Mouse (Mus musculus) MEL (cell line): Measurements from ENCODE around the gene Cyp1a1. TPM values are rescaled to one million over a fixed set of nuclear protein-coding genes. Genes with fewer than 3 reads are reported as not detected.

Experiments
- DNase-seq: peaks from one replicate; pipeline ENCODE4 v3.0.0; 2011; ENCODE audit warnings: low read depth, low spot score
- H3K27ac ChIP-seq: 2 replicates; pipeline ENCODE4 v1.5.1; 2012; ENCODE audit warnings: low read depth, mild to moderate bottlenecking, control low read depth, low read length, moderate library complexity; ENCODE audit not compliant: control insufficient read depth
- H3K27me3 ChIP-seq, 2 experiments: fragments of 150-350 bp in 1 of 2; sonication (generic) in 1 of 2; 2 replicates each; pipeline ENCODE4 v1.6.1; 2012; ENCODE audit warnings: low read length in 2 of 2, mild to moderate bottlenecking in 2 of 2, improper control_type of control experiment in 1 of 2, moderate library complexity in 1 of 2; ENCODE audit not compliant: insufficient read depth in 2 of 2, control insufficient read depth in 1 of 2
- H3K36me3 ChIP-seq, 2 experiments: 2 replicates each; pipeline ENCODE4 v1.6.1; 2012 to 2014; ENCODE audit warnings: low read length in 2 of 2, improper control_type of control experiment in 1 of 2, inconsistent platforms in 1 of 2, mild to moderate bottlenecking in 1 of 2; ENCODE audit not compliant: insufficient read depth in 2 of 2, control insufficient read depth in 1 of 2
- H3K4me1 ChIP-seq, 2 experiments: fragments of 150-350 bp in 1 of 2; sonication (generic) in 1 of 2; 2 replicates each; pipeline ENCODE4 v1.6.1; 2012; ENCODE audit warnings: low read length in 2 of 2, improper control_type of control experiment in 1 of 2, mild to moderate bottlenecking in 1 of 2; ENCODE audit not compliant: insufficient read depth in 2 of 2, control insufficient read depth in 1 of 2
- H3K4me3 ChIP-seq, 2 experiments: fragments of 150-350 bp in 1 of 2; sonication (generic) in 1 of 2; 2 replicates each; pipeline ENCODE4 v1.5.1; 2012; ENCODE audit warnings: low read depth in 2 of 2, low read length in 2 of 2, mild to moderate bottlenecking in 2 of 2, moderate library complexity in 2 of 2, control low read depth in 1 of 2, improper control_type of control experiment in 1 of 2; ENCODE audit not compliant: control insufficient read depth in 1 of 2, insufficient read depth in 1 of 2
- H3K79me2 ChIP-seq: 2 replicates; pipeline ENCODE4 v1.6.1; 2012; ENCODE audit warnings: mild to moderate bottlenecking, low read length, moderate library complexity; ENCODE audit not compliant: control insufficient read depth, poor library complexity, insufficient read depth
- H3K9ac ChIP-seq: 2 replicates; pipeline ENCODE4 v1.6.1; 2012; ENCODE audit warnings: low read depth, mild to moderate bottlenecking, control low read depth, low read length, moderate library complexity; ENCODE audit not compliant: control insufficient read depth, poor library complexity, severe bottlenecking
- H3K9me3 ChIP-seq: fragments of 150-350 bp; sonication (generic); replicated peaks from 2 replicates; pipeline ENCODE4 v1.6.1; 2012; ENCODE audit warnings: mild to moderate bottlenecking, low read length, improper control_type of control experiment, moderate library complexity; ENCODE audit not compliant: insufficient read depth
- BHLHE40 ChIP-seq: IDR thresholded peaks from 2 replicates; pipeline ENCODE4 v1.6.1; 2012; ENCODE audit warnings: low read depth, mild to moderate bottlenecking, inconsistent platforms, low read length, improper control_type of control experiment, borderline replicate concordance
- CHD1 ChIP-seq: IDR thresholded peaks from 2 replicates; pipeline ENCODE4 v1.6.1; 2012; ENCODE audit warnings: low read depth, mild to moderate bottlenecking, inconsistent platforms, low read length, improper control_type of control experiment
- CHD2 ChIP-seq: IDR thresholded peaks from 2 replicates; pipeline ENCODE4 v1.6.1; 2011; ENCODE audit warnings: low read length, improper control_type of control experiment
- CTCF ChIP-seq, 3 experiments: IDR thresholded peaks in 2 of 3; conservative IDR thresholded peaks in 1 of 3; 2 replicates each; pipeline ENCODE4 v1.5.1; 2011 to 2012; ENCODE audit warnings: low read length in 3 of 3, low read depth in 2 of 3, mild to moderate bottlenecking in 2 of 3, improper control_type of control experiment in 1 of 3, inconsistent platforms in 1 of 3, mixed read lengths in 1 of 3, moderate library complexity in 1 of 3; ENCODE audit not compliant: control insufficient read depth in 1 of 3, insufficient read depth in 1 of 3, poor library complexity in 1 of 3, severe bottlenecking in 1 of 3
- ELF1 ChIP-seq: IDR thresholded peaks from 2 replicates; pipeline ENCODE4 v1.6.1; 2014; ENCODE audit warnings: low read depth, mild to moderate bottlenecking, inconsistent platforms, low read length, improper control_type of control experiment, moderate library complexity
- EP300 ChIP-seq, 2 experiments: IDR thresholded peaks; 2 replicates each; pipeline ENCODE4 v1.6.1; 2011; ENCODE audit warnings: improper control_type of control experiment in 2 of 2, low read length in 2 of 2, low read depth in 1 of 2, mild to moderate bottlenecking in 1 of 2
- ETS1 ChIP-seq: IDR thresholded peaks from 2 replicates; pipeline ENCODE4 v1.6.1; 2012; ENCODE audit warnings: low read depth, mild to moderate bottlenecking, inconsistent platforms, low read length, improper control_type of control experiment, moderate library complexity
- GATA1 ChIP-seq: IDR thresholded peaks from 2 replicates; pipeline ENCODE4 v1.6.1; 2011; ENCODE audit warnings: low read depth, low read length, improper control_type of control experiment
- JUND ChIP-seq: IDR thresholded peaks from 2 replicates; pipeline ENCODE4 v1.6.1; 2011; ENCODE audit warnings: low read depth, mild to moderate bottlenecking, improper control_type of control experiment, low read length
- KAT2A ChIP-seq: conservative IDR thresholded peaks from 2 replicates; pipeline ENCODE4 v1.6.1; 2012; ENCODE audit warnings: low read depth, low read length, improper control_type of control experiment, inconsistent platforms
- MAX ChIP-seq: IDR thresholded peaks from 2 replicates; pipeline ENCODE4 v1.6.1; 2011; ENCODE audit warnings: low read length, improper control_type of control experiment
- MAZ ChIP-seq: IDR thresholded peaks from 2 replicates; pipeline ENCODE4 v1.6.1; 2012; ENCODE audit warnings: low read depth, mild to moderate bottlenecking, inconsistent platforms, low read length, improper control_type of control experiment
- MEF2A ChIP-seq: IDR thresholded peaks from 2 replicates; pipeline ENCODE4 v1.6.1; 2014; ENCODE audit warnings: low read depth, mild to moderate bottlenecking, inconsistent platforms, low read length, improper control_type of control experiment; ENCODE audit not compliant: poor library complexity, insufficient replicate concordance, severe bottlenecking; ENCODE audit errors: extremely low read depth
- MXI1 ChIP-seq: IDR thresholded peaks from 2 replicates; pipeline ENCODE4 v1.6.1; 2011; ENCODE audit warnings: mild to moderate bottlenecking, low read depth, low read length, improper control_type of control experiment
- MYC ChIP-seq: IDR thresholded peaks from 2 replicates; pipeline ENCODE4 v1.6.1; 2011; ENCODE audit warnings: low read depth, mild to moderate bottlenecking, low read length, improper control_type of control experiment, moderate library complexity
- NELFE ChIP-seq: IDR thresholded peaks from 2 replicates; pipeline ENCODE4 v1.6.1; 2011; ENCODE audit warnings: low read depth, low read length, improper control_type of control experiment
- POLR2A ChIP-seq, 2 experiments: IDR thresholded peaks; 2 replicates each; pipeline ENCODE4 v1.6.1; 2011 to 2012; ENCODE audit warnings: low read length in 2 of 2, mild to moderate bottlenecking in 2 of 2, control low read depth in 1 of 2, improper control_type of control experiment in 1 of 2, low read depth in 1 of 2, moderate library complexity in 1 of 2; ENCODE audit not compliant: control insufficient read depth in 1 of 2, insufficient read depth in 1 of 2, poor library complexity in 1 of 2
- POLR2AphosphoS5 ChIP-seq: IDR thresholded peaks from 2 replicates; pipeline ENCODE4 v1.6.1; 2012; ENCODE audit warnings: low read depth, borderline replicate concordance, mild to moderate bottlenecking, inconsistent platforms, low read length, moderate library complexity, mixed read lengths
- RAD21 ChIP-seq: IDR thresholded peaks from 2 replicates; pipeline ENCODE4 v1.6.1; 2011; ENCODE audit warnings: mild to moderate bottlenecking, low read depth, low read length, improper control_type of control experiment
- RCOR1 ChIP-seq: IDR thresholded peaks from 2 replicates; pipeline ENCODE4 v1.6.1; 2012; ENCODE audit warnings: low read depth, mild to moderate bottlenecking, inconsistent platforms, low read length, improper control_type of control experiment
- SIN3A ChIP-seq: IDR thresholded peaks from 2 replicates; pipeline ENCODE4 v1.6.1; 2012; ENCODE audit warnings: low read length, improper control_type of control experiment, inconsistent platforms
- TAL1 ChIP-seq: IDR thresholded peaks from 2 replicates; pipeline ENCODE4 v1.6.1; 2012; ENCODE audit warnings: mild to moderate bottlenecking, inconsistent platforms, low read length, moderate library complexity, mixed read lengths
- TBP ChIP-seq: IDR thresholded peaks from 2 replicates; pipeline ENCODE4 v1.8.0; 2011; ENCODE audit warnings: low read depth, low read length, improper control_type of control experiment
- UBTF ChIP-seq: IDR thresholded peaks from 2 replicates; pipeline ENCODE4 v1.6.1; 2012; ENCODE audit warnings: low read depth, mild to moderate bottlenecking, inconsistent platforms, low read length, improper control_type of control experiment, moderate library complexity, borderline replicate concordance; ENCODE audit not compliant: insufficient read depth
- ZC3H11A ChIP-seq: IDR thresholded peaks from 2 replicates; pipeline ENCODE4 v1.6.1; 2012; ENCODE audit warnings: low read depth, mild to moderate bottlenecking, inconsistent platforms, low read length, improper control_type of control experiment
- ZMIZ1 ChIP-seq: IDR thresholded peaks from 2 replicates; pipeline ENCODE4 v1.6.1; 2012; ENCODE audit warnings: low read depth, mild to moderate bottlenecking, inconsistent platforms, low read length, improper control_type of control experiment, moderate library complexity
- polyA plus RNA-seq, 2 experiments: library from polyadenylated mRNA; stranded (reverse) in 1 of 2; unstranded in 1 of 2; fragments of >175 nt in 1 of 2; fragments of >200 nt in 1 of 2; gene quantifications; 2 replicates each; pipeline versions ENCODE4 v1.2.1 to v1.2.4; 2012; ENCODE audit warnings: low replicate concordance in 2 of 2, low read depth in 1 of 2; ENCODE audit not compliant: insufficient read length in 2 of 2, insufficient read depth in 1 of 2, missing spikeins in 1 of 2
- total RNA-seq: library from RNA; depleted of rRNA; stranded (reverse); fragments of 300-350 nt; gene quantifications from 2 replicates; pipeline ENCODE4 v1.2.3, GENCODE M21; 2012

The Cyp1a1 gene
- total and polyA plus RNA-seq, 3 experiments, result 0.04 to 0.26 TPM; not detected in 1

DNA sequence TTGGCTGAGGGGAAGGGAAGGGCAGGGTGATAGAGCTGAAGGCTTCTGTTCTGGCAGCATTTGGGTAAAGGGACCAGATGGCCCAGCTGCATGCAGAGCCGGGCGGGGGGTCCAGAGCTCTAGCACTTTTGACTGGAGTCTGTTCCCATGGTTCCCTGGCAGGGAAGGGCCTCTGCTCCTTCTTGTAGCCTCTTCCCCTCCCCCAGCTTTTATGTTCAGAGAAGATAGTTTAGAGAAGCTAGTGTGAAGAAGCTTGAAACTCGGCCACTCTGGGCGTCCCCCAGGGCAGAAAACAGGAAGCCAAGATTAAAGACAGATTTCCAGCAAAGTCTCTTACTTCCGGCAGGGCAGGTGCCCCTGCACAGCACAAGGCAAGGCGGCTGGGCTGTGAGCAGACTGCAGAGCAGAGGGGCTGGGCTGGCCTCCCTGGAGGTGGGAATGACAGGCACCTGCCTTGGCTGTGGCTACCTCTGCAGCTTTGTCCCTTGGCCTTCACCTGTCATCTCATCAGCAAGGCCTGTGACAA is 36.9 kb upstream of the Cyp1a1 start:
- Histone ChIP-seq H3K4me3 (peak overlapping the region; percentile 4 to 31; a peak in 3 of 4 replicates), H3K79me2 (no peaks in the 10 kb centered on the region), H3K9me3 (no peaks in the 10 kb centered on the region), H3K4me1 (peaks cover 14 to 38% of the 10 kb centered on the region in 2 experiments), H3K36me3 (peaks cover 0 to 27% of the 10 kb centered on the region in 2 experiments; a peak in 2 of 4 replicates), H3K27ac (peak overlapping the region; percentile 94)
- no peak; the same call in 1 of the 2 replicates for TF ChIP-seq ZMIZ1
- TF ChIP-seq GATA1, result peak; percentile 6; the same call in 1 of the 2 replicates
- no peak for TF ChIP-seq CHD1
- peak; percentile 42 to 45; a peak in 3 of 4 replicates for TF ChIP-seq EP300 (IDR thresholded peaks at IDR 0.05; ENCODE audit: low read depth in 1 of 2, low read length in 2 of 2)
- TF ChIP-seq ELF1, result peak; percentile 60
- TF ChIP-seq JUND, result no peak
- no peak for TF ChIP-seq MEF2A
- no peak for TF ChIP-seq KAT2A
- peak; percentile 68 for TF ChIP-seq TBP
- TF ChIP-seq POLR2AphosphoS5, result no peak
- no peak for TF ChIP-seq CTCF (IDR thresholded peaks at IDR 0.05 in 2 of 3, conservative IDR thresholded peaks at IDR 0.05 in 1 of 3; ENCODE audit: control insufficient read depth in 1 of 3, insufficient read depth in 1 of 3, low read depth in 2 of 3, low read length in 3 of 3, poor library complexity in 1 of 3, severe bottlenecking in 1 of 3)
- TF ChIP-seq ZC3H11A, result no peak
- TF ChIP-seq BHLHE40, result no peak
- TF ChIP-seq NELFE, result peak; percentile 61
- 0 out of 2 replicates have a peak, but pooled peaks have one; percentile 4 for TF ChIP-seq TAL1
- TF ChIP-seq CHD2, result 0 out of 2 replicates have a peak, but pooled peaks have one; percentile 18
- peak; percentile 70 for TF ChIP-seq RCOR1
- TF ChIP-seq MAX, result 0 out of 2 replicates have a peak, but pooled peaks have one; percentile 32
- 0 out of 2 replicates have a peak, but pooled peaks have one; percentile 64 for TF ChIP-seq MYC
- peak; percentile 55; the same call in 1 of the 2 replicates for TF ChIP-seq MXI1
- no peak for TF ChIP-seq UBTF
- TF ChIP-seq MAZ, result 0 out of 2 replicates have a peak, but pooled peaks have one; percentile 12
- no peak for TF ChIP-seq RAD21
- peak; percentile 44 to 76; a peak in 2 of 4 replicates for TF ChIP-seq POLR2A (IDR thresholded peaks at IDR 0.05; ENCODE audit: control insufficient read depth in 1 of 2, insufficient read depth in 1 of 2, low read depth in 1 of 2, low read length in 2 of 2, poor library complexity in 1 of 2)
- TF ChIP-seq SIN3A, result peak; percentile 68
- TF ChIP-seq ETS1, result peak; percentile 43; the same call in 1 of the 2 replicates
- TF ChIP-seq, all 39 proteins: peak for 15
- peak; percentile 90 for DNase-seq
- peak overlapping the region; percentile 70 for H3K9ac ChIP-seq
- H3K27me3 ChIP-seq, result no peaks in the 10 kb centered on the region
